Mouse (Mus musculus) thymus, adult 2 months (tissue): ENCODE measurements at regions not wholly inside any gene's neighbourhood (a gene's known extent, or its start where the extent isn't known, plus 50 kb on each side); places are given as distances from the start of the nearest gene placed in this dataset.

Source experiments
- CTCF ChIP-seq: fragments of 200-500 bp; IDR thresholded peaks from 2 replicates; pipeline ENCODE4 v1.5.1; 2012; ENCODE audit warnings: mild to moderate bottlenecking, control low read depth, low read length, moderate library complexity, borderline replicate concordance; ENCODE audit not compliant: control insufficient read depth, poor library complexity, insufficient read depth; ENCODE audit errors: extremely low read depth
- POLR2A ChIP-seq: fragments of 200-500 bp; IDR thresholded peaks from 2 replicates; pipeline ENCODE4 v1.6.1; 2012; ENCODE audit warnings: mild to moderate bottlenecking, low read length, control low read depth, moderate library complexity; ENCODE audit not compliant: control insufficient read depth, poor library complexity, insufficient read depth; ENCODE audit errors: extremely low read depth

GRCm38 (mm10) chr14:25042265-25042664 is 416.7 kb upstream of the Zmiz1 start:
- TF ChIP-seq CTCF (no peak), POLR2A (no peak)
